Mouse (Mus musculus) small intestine, adult 2 months (tissue): Measurements from ENCODE around the gene Gla. TPM values are rescaled to one million over a fixed set of nuclear protein-coding genes. Genes with fewer than 3 reads are reported as not detected.

Source experiments
- H3K27ac ChIP-seq: fragments of 200-500 bp; 2 replicates; pipeline ENCODE4 v1.5.1; 2012; ENCODE audit warnings: low read depth, low read length, control low read depth, inconsistent platforms; ENCODE audit not compliant: insufficient read depth
- H3K27me3 ChIP-seq: fragments of 200-500 bp; 2 replicates; pipeline ENCODE4 v1.6.1; 2012; ENCODE audit warnings: mild to moderate bottlenecking, moderate library complexity, low read length, inconsistent platforms; ENCODE audit not compliant: control insufficient read depth, insufficient read depth
- H3K36me3 ChIP-seq: fragments of 200-500 bp; 2 replicates; pipeline ENCODE4 v1.6.1; 2012; ENCODE audit warnings: mild to moderate bottlenecking, low read length, control low read depth, inconsistent platforms; ENCODE audit not compliant: control insufficient read depth, insufficient read depth
- H3K4me1 ChIP-seq: fragments of 200-500 bp; 2 replicates; pipeline ENCODE4 v1.6.1; 2012; ENCODE audit warnings: low read length, inconsistent platforms, mixed read lengths; ENCODE audit not compliant: control insufficient read depth, insufficient read depth, insufficient read length
- H3K4me3 ChIP-seq: fragments of 200-500 bp; 2 replicates; pipeline ENCODE4 v1.5.1; 2012; ENCODE audit warnings: low read depth, mild to moderate bottlenecking, control low read depth, inconsistent platforms, low read length, moderate library complexity
- CTCF ChIP-seq: fragments of 200-500 bp; IDR thresholded peaks from 2 replicates; pipeline ENCODE4 v1.5.1; 2012; ENCODE audit warnings: low read depth, mild to moderate bottlenecking, control low read depth, inconsistent platforms, low read length, moderate library complexity, mixed read lengths; ENCODE audit not compliant: insufficient replicate concordance, insufficient read length; ENCODE audit errors: extremely low read depth
- POLR2A ChIP-seq: fragments of 200-500 bp; IDR thresholded peaks from 2 replicates; pipeline ENCODE4 v1.6.1; 2012; ENCODE audit warnings: low read depth, mild to moderate bottlenecking, control low read depth, inconsistent platforms, low read length, moderate library complexity
- WGBS: fragments of 180-500 bp; shearing (Covaris S2); methylation state at CpG from one replicate; pipeline ENCODE4 v1.1.7; 2018; 5-methylcytosine and 5-hydroxymethylcytosine counted together
- polyA plus RNA-seq: library from polyadenylated mRNA; depleted of rRNA; stranded (reverse); fragments of >200 nt; gene quantifications from 2 replicates; pipeline ENCODE4 v1.2.3, GENCODE M21; 2012

The Gla gene
- polyA plus RNA-seq, 1 experiment, result 0.98 TPM

GRCm38 (mm10) chrX:134588997-134589396 lies 11.9 kb downstream of the Gla start:
- H3K4me3 ChIP-seq, result no peak overlapping the region
- H3K36me3 ChIP-seq, result no peaks in the 10 kb centered on the region
- H3K4me1 ChIP-seq, result no peaks in the 10 kb centered on the region
- H3K27ac ChIP-seq, result no peak overlapping the region
- no peaks in the 10 kb centered on the region for H3K27me3 ChIP-seq
- no peak for TF ChIP-seq CTCF
- no peak for TF ChIP-seq POLR2A
- 84% methylated on average over 3 of the region's 3 CpGs for WGBS

- Histone ChIP-seq H3K4me3 (no peak overlapping the region), H3K27me3 (no peaks in the 10 kb centered on the region), H3K4me1 (no peaks in the 10 kb centered on the region), H3K36me3 (no peaks in the 10 kb centered on the region), H3K27ac (no peak overlapping the region)
- no peak for TF ChIP-seq CTCF
- TF ChIP-seq POLR2A, result no peak
- 75% methylated on average over 4 of the region's 4 CpGs for WGBS
Measured at GRCm38 (mm10) chrX:134588261-134588660, 12.7 kb downstream of the Gla start.

GRCm38 (mm10) chrX:134586447-134586846 lies 14.5 kb downstream of the Gla start:
- Histone ChIP-seq H3K27me3 (no peaks in the 10 kb centered on the region), H3K4me3 (peak overlapping the region; percentile 31; the same call in 1 of the 2 replicates), H3K36me3 (no peaks in the 10 kb centered on the region), H3K4me1 (no peaks in the 10 kb centered on the region), H3K27ac (no peak overlapping the region)
- WGBS, result 25% methylated on average over 8 of the region's 8 CpGs
- TF ChIP-seq POLR2A, result no peak
- no peak for TF ChIP-seq CTCF

DNA sequence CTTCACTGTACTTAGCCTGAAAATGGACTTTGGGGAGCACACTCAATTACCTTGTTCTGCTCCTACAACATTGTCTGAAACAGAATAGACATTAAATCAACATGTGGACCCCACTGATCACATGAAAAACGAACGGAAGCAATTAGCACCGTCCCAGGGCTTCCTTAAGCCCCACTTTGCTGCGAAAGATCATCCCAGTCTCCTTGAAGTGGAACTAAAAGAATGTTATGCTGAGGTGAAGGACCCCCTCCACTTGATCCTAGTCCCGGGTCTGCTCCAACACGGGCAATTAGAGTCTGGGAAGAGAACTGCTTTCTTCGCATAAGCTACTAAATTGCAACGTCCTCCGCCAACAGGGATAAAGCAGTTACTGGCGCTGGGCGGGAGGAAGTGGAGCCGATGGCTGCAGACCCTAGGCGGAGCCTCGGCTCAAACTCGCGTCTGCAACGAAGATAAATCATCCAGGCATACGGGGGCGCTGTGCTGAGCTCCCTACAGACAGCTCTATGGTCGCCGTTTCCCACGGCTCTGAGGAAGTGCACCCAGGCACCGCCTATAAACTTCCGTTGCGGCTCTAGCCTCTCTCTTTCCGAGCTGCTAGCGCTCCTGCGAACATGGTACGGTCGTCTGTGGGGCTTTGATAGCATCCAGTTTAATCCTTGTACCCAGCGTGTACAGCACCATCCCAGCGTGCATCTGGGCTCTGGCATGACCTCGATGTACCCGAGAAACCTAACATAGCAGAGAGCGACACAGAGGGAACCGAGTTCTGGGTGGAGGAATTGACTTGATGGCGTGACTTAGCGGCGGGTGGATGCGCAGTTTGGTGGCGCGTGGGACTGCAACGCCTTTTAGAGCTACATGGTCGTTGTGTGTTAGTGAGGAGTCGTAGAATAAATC lies 15.6 kb downstream of the Gla start, which contains the start of gene Rpl36a:
Rpl36a (plus strand) TSS at position 552 of the 900 bp plus-strand sequence.
- WGBS, result 16% methylated on average over 45 of the region's 45 CpGs

DNA sequence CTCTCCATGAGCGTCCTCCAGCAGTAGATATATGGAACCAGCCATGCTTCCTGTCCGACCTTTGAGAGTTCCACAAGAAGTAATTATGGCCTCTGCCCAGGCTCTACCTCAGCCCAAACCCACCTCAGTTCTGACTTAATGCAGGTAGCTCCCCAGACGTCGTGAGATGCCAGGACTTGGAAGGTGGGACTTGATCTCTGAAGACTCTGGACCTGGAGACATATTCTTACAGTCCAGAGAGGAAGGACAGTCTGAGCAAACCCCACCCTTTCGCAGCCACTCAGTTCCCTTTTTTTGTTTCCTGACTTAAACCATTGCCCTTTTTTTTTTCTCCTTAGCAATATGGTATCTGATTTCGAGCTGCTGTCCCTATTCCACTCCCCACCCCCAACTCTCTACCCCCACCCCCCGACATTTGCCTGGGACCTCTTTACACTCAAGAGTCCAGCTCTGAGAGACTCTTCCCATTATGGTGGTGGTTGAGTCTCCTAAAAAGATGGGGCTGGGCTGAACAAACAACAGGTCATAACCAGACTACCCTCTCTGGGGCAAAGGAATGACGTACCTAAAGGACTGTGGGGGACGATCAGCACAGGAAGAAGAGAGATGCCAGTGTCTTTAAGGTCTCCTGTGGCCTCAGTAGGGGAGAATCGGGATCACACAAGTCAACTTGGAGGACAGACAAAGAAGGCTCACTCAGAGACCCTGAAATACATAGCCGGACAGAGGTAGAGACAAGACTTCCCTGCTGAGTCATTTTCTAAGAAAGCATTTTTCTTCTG lies 17.8 kb downstream of the Gla start, which contains the start of gene Btk:
Btk (minus strand) TSS at position 683 of the 782 bp plus-strand sequence.
- H3K36me3 ChIP-seq, result no peaks in the 10 kb centered on the region
- no peaks in the 10 kb centered on the region for H3K4me1 ChIP-seq
- H3K4me3 ChIP-seq, result peak within 1 kb of the TSS; percentile 57
- no peaks in the 10 kb centered on the region for H3K27me3 ChIP-seq
- no peak for TF ChIP-seq POLR2A
- no peak for TF ChIP-seq CTCF
- H3K27ac ChIP-seq, result peak within 1 kb of the TSS; percentile 65
- 83% methylated on average over 11 of the region's 11 CpGs for WGBS

More for the DNA sequence above, 15.6 kb downstream of the Gla start, which contains the start of gene Rpl36a:
- Histone ChIP-seq H3K4me1 (no peaks in the 10 kb centered on the region), H3K27ac (peak within 1 kb of the TSS; percentile 78), H3K27me3 (no peaks in the 10 kb centered on the region), H3K4me3 (peak within 1 kb of the TSS; percentile 76), H3K36me3 (no peaks in the 10 kb centered on the region)
- TF ChIP-seq POLR2A, result peak; percentile 76; the same call in 1 of the 2 replicates
- TF ChIP-seq CTCF, result peak; percentile 62

DNA sequence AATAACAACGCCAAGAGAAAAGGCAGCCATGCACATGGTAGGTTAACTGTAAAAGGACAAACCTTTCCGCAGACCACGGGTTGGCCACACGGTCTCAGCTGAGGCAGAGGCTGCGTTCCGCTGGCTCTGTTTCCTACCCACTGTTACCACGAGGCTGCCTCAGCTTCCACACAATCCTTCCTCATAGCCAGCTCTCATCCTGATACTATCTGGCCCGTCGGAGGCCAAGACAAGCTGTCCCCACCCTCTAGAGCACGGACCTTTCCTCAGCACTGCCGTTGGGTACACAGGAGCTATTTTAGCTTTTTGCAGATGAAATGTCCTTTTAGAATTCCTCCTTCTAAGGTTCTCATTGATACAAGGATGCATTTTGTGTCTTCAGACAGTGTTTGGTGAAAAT lies 18.7 kb downstream of the Gla start:
- H3K4me1 ChIP-seq, result no peaks in the 10 kb centered on the region
- TF ChIP-seq CTCF (no peak), POLR2A (no peak)
- H3K36me3 ChIP-seq, result no peaks in the 10 kb centered on the region
- H3K4me3 ChIP-seq, result peak overlapping the region; percentile 57
- 76% methylated on average over 10 of the region's 11 CpGs for WGBS
- H3K27ac ChIP-seq, result peak overlapping the region; percentile 65; the same call in 1 of the 2 replicates
- no peaks in the 10 kb centered on the region for H3K27me3 ChIP-seq
